Mouse (Mus musculus) right cerebral cortex, postnatal 14 days (tissue): ENCODE measurements around the gene Galnt6.
"Not testable (repeated sequence)": the region's sequence is repeated elsewhere in the genome, so short reads cannot be mapped to it uniquely, and the experiment has no call there.

Source experiments
- DNase-seq: peaks from one replicate; pipeline ENCODE4 v3.0.0; 2022

Gene Galnt6

DNA sequence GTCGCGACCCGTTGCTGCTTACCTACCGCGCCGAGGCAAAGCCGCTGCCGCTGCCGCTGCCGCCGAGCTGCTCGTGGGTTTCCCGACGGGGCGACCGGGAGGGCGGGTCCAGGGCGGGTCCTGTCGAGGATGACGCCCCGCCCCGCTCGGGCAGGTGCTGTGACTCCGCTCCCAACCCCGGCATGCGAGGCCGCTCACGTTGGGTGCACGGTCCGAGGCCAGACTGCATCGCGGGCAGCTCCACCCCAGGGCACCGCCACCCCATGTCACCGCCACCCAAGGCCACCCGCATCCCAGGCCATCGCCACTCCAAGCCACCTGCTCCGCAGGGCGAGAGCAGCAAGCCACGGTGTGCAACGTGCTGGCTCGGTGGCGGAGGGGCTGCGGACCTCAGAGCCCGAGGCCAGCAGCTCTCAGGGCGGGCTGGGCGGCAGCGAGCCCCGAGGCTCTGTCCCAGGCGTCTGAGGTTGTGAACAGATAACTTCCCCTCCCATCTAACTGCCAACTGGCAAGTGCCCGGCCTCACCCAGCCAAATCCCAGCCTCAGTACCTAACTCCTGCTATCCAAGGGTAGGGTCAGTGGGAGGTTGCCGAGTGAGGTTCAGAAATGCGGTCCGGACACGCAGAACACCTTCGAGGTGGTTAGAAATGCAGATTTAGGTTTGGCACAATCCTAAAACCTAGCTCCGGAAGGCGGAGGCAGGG, at the start of gene Galnt6:
Gene Galnt6, minus strand, starts transcription at position 96 of the 705 bp plus-strand sequence.
- DNase-seq, result no peak

DNA sequence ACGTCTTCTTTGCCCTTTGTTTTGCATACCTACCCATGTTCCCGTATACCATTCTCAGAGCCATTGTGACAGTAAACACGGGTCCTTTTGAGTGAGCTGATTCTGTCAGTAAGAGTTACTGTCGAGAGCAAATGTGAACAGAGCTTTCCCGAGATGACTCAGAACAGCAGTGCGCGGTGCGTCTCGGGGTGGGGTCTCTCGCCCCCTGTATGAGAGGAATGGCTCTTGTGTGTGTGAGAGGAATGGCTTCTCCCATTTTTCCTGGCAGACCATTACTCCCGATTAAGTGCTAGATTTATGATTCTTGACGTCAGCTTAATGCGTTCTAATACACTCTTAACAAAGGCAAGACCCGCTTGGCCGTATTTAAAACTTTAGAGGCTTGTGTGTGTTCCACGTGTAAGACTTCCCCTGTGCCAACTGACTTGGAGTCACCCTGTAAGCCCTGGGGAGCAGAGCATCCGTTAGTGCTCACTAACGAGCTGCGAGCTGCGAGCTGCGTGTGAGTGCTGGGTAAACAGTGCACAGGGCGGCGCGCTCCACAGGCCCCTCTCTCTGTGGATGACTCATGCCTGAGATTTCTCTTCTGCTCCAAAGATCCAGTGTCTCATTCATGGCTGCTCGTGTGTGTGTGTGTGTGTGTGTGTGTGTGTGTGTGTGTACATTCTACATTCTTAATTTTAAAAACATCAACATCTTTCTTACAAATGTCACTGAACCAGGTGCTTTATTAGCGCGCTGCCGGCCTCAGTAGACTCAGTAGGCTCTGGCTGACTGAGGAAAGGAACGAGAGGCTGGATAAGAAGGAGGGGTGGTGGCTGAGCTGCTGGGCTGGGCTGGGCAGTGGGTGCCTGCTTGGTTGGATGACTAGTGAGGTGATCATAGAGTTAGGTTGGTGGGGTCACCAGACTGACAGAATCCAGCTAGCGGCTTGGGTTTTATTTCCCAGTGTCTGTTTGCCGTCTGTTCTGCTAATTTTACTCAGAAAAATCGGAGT, 48.1 kb upstream of the Galnt6 start:
- DNase-seq, result peak; percentile 55

- no peak for DNase-seq
Measured at GRCm38 (mm10) chr15:100776424-100776823, 47.2 kb upstream of the Galnt6 start.

DNA sequence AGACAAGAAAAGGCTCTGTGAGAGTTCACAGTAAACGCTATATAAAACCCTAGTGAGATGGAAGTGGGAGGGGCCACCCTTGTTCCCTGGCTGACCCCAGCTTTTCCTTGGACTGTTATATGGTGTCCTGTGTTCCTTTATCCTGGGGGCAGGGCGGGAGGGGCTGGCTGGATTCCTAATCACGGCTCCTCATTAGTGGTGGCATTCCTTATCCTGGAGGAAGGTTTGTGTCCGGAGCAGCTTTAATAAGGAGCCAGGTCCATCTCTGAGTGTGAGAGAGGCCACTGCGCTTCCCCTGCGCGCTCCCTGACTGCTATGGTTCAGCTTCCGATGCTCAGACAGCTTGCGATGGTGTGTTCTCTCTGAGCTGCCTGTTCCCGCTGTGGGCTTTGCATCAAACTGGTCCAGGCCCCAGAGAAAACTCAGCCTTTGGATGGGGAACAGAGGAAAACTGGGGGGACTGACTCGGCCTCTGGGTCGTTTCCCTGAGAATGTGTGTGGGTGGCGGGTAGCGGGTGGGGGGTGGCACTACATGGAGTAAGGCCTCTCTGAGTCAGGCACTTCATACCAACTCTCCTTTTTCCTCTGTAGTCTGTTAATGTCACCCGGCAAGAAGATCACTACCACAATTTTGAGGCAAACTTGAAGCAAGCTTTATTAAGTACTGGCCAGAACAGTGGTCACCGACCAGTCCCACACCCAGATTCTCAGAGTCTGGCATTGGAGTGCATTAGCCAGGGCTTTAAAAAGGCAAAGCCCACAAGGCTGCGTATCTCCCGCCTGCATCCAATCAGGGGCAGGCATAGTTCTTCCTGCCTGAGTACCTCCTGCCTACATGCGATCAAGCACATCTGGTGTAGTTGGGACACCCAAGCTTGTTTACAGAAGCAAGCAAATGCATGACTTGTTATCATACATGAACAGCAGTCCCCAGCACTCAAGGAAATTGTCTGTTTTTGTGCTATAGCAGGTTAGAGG, 46.3 kb upstream of the Galnt6 start:
- no peak for DNase-seq

DNA sequence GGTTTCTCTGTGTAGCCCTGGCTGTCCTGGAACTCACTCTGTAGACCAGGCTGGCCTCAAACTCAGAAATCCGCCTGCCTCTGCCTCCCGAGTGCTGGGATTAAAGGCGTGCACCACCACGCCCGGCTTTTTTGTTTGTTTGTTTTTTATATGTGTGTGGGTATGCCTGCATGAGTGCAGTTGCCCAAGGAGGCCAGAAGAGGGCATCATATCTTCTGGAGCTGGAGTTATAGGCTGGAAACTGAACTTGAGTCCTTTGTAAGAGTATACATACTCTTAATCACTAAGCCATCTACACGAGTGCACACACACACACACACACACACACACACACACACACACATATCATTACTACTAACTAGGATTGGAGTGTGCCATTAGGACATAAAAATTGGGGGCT, 44.7 kb upstream of the Galnt6 start:
- not testable (repeated sequence) for DNase-seq

GRCm38 (mm10) chr15:100772685-100773084, 43.5 kb upstream of the Galnt6 start:
- DNase-seq, result no peak

DNA sequence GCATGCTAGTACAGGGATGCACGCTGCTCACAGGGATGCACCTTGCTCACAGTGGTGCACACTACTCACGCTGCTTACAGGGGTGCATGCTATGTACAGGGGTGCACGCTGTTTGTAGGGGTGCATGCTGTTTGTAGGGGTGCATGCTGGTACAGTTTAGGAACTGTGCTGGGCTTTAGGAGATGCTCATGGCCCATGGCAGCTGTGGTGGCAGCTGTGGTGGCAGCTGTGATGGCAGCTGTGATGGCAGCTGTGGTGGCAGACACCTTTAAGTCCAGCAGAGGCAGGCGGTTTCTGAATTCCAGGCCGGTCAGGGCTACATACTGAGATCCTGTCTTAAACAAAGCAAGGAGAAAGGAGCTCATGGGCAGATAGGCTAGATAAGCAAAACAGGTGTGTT, 41.2 kb upstream of the Galnt6 start:
- no peak for DNase-seq

- not testable (repeated sequence) for DNase-seq
Measured at GRCm38 (mm10) chr15:100769023-100769422, 39.8 kb upstream of the Galnt6 start.

DNA sequence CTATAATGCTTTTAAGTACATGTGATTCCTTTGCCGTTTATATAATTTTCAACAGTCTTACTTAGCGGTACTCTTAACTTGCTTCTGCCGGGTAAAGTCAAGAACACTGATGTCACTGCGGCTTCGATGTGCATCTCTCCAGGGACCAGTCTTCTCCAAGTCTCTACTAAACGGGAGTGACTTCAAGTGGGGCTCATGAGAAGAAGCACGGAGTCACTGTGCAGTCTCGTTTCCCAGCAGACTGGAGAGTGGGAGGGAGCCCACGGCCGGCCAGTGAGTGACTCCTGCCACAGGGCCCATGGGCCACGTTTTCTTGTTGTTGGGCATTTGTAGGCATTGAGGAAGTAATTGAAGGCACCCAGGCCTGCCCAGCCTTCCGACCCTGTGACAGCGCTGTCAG, 38.7 kb upstream of the Galnt6 start:
- DNase-seq, result no peak

GRCm38 (mm10) chr15:100766826-100767225, 37.6 kb upstream of the Galnt6 start:
- DNase-seq, result no peak

DNA sequence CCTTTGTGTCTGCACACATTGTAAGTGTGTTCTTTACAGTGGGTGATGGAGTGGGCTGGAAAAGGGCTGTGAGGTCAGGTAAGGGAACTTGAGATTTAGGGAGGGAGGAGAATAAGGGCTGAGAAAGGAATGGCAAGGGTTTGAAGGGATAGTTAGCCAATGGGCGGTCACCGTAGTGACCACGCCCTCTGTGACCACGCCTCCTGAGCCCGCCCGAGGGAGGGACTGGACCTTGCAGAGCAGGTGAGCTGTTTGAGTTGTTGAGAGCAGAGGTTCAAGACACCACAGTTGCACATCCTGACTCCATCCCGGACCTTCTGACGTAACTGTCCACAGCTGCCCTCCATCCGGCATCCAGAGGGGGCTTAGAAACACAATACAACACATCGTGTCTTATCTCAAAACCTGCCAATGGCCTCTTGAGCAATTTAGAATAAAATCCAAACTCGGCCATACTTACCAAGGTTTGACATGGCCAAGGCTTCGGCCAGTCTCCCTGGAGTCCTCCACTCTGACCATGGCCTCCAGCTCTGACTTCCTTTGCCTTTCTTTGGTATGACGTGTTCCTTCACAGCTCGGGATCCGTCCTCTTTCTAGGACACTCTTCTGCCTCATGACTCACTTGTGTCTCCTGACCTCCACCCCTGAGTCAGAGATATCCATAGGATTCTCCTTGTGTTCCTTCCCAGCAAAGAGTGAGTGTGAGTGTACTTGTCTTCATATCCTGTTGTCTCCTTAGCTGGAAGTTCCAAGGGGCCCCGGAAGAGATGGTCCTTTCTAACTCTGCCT, 35.2 kb upstream of the Galnt6 start:
- DNase-seq, result no peak

GRCm38 (mm10) chr15:100762649-100763048, 33.5 kb upstream of the Galnt6 start:
- DNase-seq, result no peak

GRCm38 (mm10) chr15:100761419-100762185, 32.4 kb upstream of the Galnt6 start, which contains the start of gene Slc4a8:
Slc4a8 (plus strand) TSS chr15:100761747.
- DNase-seq, result peak; percentile 96

- no peak for DNase-seq
Measured at GRCm38 (mm10) chr15:100761036-100761418, 31.9 kb upstream of the Galnt6 start.

DNA sequence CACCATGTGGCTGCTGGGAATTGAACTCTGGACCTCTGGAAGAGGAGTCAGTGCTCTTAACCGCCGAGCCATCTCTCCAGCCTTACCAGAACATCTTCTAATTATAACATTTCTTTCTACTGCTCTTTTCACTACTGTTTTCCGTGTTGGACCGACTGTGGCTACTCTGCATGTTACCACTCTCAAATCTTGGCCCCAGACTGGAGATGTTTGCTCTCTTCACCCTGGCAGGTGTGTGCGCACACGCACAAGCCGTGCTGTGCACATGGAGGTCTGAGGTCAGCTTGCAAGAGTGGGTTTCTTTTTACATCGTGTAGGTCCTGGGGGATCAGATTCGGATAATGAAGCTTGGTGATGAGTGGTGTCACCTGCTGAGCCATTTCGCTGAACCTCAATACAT, 30.1 kb upstream of the Galnt6 start:
- DNase-seq, result no peak

GRCm38 (mm10) chr15:100757527-100757978, 28.4 kb upstream of the Galnt6 start:
- DNase-seq, result peak; percentile 67

DNA sequence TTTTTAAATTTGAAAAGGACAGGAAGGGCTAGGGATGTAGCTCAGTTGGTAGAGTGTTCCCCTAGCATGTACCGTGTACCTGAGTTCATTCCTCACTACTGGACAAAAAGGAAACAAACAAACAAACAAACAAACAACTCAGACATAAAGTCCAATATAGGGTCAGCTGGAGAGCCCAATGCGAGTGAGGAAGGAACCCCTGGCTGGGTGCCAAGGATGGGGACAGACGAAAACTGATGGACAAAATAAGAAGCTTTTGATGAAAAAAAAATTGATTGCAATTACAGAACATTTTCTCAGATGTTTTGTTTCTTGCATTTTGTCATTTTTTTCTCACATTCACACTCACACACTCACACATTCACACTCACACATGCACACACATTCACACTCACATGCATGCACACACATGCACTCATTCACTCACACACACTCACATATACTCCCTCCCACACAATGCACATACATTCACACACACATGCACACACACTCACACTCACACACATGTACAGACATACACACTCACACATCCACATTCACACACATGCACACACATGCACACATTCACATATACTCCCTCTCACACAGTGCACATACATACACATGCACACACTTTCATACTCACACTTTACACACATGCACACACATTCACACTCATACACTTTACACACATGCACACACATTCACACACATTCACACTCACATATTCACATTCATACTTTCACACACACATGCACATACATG, 26.9 kb upstream of the Galnt6 start:
- DNase-seq, result no peak

DNA sequence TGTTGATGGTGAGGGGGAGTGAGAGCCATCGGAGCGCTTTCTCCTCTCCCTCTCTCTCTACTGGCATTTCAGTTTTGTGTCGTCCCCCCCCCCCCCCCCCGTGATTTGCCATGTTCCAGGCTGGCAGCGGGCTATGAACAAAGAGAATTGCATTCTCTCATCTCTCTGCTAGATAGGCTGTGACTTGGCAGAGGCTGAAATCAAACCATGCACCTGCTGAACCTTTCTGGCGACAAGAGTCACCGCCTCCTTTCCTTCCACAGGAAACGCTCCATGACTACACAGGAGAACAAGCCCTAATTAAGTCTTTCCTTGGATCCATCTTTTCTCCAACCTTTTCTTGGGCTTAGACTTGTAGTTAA, 26.3 kb upstream of the Galnt6 start:
- DNase-seq, result no peak

DNA sequence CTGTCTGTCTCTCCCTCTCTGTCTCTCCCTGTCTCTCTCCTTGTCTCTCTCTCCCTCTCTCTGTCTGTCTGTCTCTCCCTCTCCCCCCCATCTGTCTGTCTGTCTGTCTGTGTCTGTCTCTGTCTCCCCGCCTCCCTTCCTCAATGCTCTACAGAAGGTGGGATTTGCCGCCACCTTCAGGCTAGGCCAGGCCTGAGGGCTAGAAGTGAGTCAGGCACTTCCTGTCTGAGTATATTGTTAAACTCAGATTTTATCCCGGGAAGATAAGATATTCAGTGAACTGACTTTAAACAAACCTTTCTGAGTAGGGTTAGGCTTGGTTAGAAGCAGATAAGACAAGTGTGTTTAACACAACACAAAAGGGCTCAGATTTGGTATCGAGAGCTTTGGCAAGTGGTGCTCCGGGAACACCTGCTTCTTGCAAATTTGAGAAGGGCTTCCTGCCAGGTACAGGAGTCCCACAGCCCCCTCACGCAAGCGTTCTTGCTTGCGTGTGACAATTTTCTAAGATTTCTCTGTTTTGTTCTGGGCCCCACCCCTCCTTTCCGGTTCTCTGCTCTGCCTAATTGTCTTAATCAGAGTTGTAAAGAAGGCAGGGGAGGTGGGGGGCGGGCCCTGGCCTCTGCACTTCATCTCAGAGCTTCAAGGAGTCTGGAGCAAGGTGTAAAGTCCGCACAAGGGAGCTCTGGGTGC, 25.8 kb upstream of the Galnt6 start:
- DNase-seq, result no peak

GRCm38 (mm10) chr15:100754041-100754440, 24.9 kb upstream of the Galnt6 start:
- DNase-seq, result no peak
